Mouse (Mus musculus) spleen, postnatal 10 days (tissue): ENCODE results near the gene Rufy1.
"Not testable (repeated sequence)": the region's sequence is repeated elsewhere in the genome, so short reads cannot be mapped to it uniquely, and the experiment has no call there.

Source experiments
- DNase-seq, 2 experiments: peaks; one replicate each; pipeline ENCODE4 v3.0.0; 2021 to 2022; ENCODE audit warnings: low spot score in 2 of 2

Gene Rufy1

GRCm38 (mm10) chr11:50430277-50431133 lies at the start of gene Rufy1:
Gene Rufy1, minus strand, starts transcription at chr11:50431125.
- DNase-seq = peak; percentile 92 to 93

- no peak for DNase-seq
These were observed 47.1 kb upstream of the Rufy1 start for GRCm38 (mm10) chr11:50478072-50478471.

- DNase-seq = no peak
These were observed 46.7 kb upstream of the Rufy1 start for GRCm38 (mm10) chr11:50477486-50478070.

GRCm38 (mm10) chr11:50476971-50477370 lies 46.0 kb upstream of the Rufy1 start:
- DNase-seq = no peak

GRCm38 (mm10) chr11:50473933-50474332 lies 43.0 kb upstream of the Rufy1 start:
- no peak for DNase-seq

GRCm38 (mm10) chr11:50472161-50472939 lies 41.4 kb upstream of the Rufy1 start:
- no peak for DNase-seq

GRCm38 (mm10) chr11:50461481-50461880 lies 30.6 kb upstream of the Rufy1 start:
- no peak for DNase-seq

GRCm38 (mm10) chr11:50459250-50459649 lies 28.3 kb upstream of the Rufy1 start:
- no peak for DNase-seq

GRCm38 (mm10) chr11:50457111-50457911 lies 26.4 kb upstream of the Rufy1 start:
- DNase-seq = no peak

- DNase-seq = no peak
These were observed 25.5 kb upstream of the Rufy1 start for GRCm38 (mm10) chr11:50456455-50456854.

- DNase-seq = no peak
These were observed 24.0 kb upstream of the Rufy1 start for GRCm38 (mm10) chr11:50454934-50455333.

- no peak for DNase-seq
These were observed 19.3 kb upstream of the Rufy1 start for GRCm38 (mm10) chr11:50450236-50450635.

- DNase-seq = not testable (repeated sequence)
These were observed 17.2 kb upstream of the Rufy1 start for GRCm38 (mm10) chr11:50448163-50448562.

GRCm38 (mm10) chr11:50443259-50444065 lies 12.5 kb upstream of the Rufy1 start:
- DNase-seq = no peak

GRCm38 (mm10) chr11:50441637-50442036 lies 10.7 kb upstream of the Rufy1 start:
- DNase-seq = no peak

- DNase-seq = no peak
These were observed 9.8 kb upstream of the Rufy1 start for GRCm38 (mm10) chr11:50440691-50441090.

GRCm38 (mm10) chr11:50439857-50440256 lies 8.9 kb upstream of the Rufy1 start:
- no peak for DNase-seq

- DNase-seq = no peak
These were observed 2.0 kb upstream of the Rufy1 start for GRCm38 (mm10) chr11:50432896-50433295.

GRCm38 (mm10) chr11:50432069-50432440 lies 1.1 kb upstream of the Rufy1 start:
- no peak for DNase-seq

- DNase-seq = peak; percentile 32 to 39
These were observed 476 bp upstream of the Rufy1 start for GRCm38 (mm10) chr11:50431134-50432068.
